Mouse (Mus musculus): ENCODE results near the gene Plin2.

- TF ChIP-seq CTCF (IDR thresholded peaks at IDR 0.05; ENCODE audit: low read depth, low read length) (no peak), POLR2A (IDR thresholded peaks at IDR 0.05; ENCODE audit: insufficient read depth, low read length) (no peak)
These were observed 1.9 kb upstream of the Plin2 start for GRCm38 (mm10) chr4:86671803-86672202.
